Mouse (Mus musculus) midbrain, embryonic 13.5 days (tissue): Measurements from ENCODE around the gene Ttll12. TPM values are rescaled to one million over a fixed set of nuclear protein-coding genes. Genes with fewer than 3 reads are reported as not detected.

Experiments used
- ATAC-seq: fragments of 200-750 bp; cut with Nextera tagmentation; 2 replicates; pipeline ENCODE4 v1.8.0; 2017; ENCODE audit warnings: mild to moderate bottlenecking, moderate TSS enrichment, moderate library complexity
- H3K27ac ChIP-seq: fragments of 300-500 bp; sonication (generic); 2 replicates; pipeline ENCODE4 v1.5.1; 2015; ENCODE audit warnings: inconsistent platforms, mild to moderate bottlenecking, moderate library complexity
- H3K27me3 ChIP-seq: fragments of 300-500 bp; sonication (generic); 2 replicates; pipeline ENCODE4 v1.6.1; 2015; ENCODE audit warnings: mild to moderate bottlenecking, inconsistent platforms
- H3K36me3 ChIP-seq: fragments of 300-500 bp; sonication (generic); 2 replicates; pipeline ENCODE4 v1.6.1; 2015; ENCODE audit warnings: mild to moderate bottlenecking, inconsistent platforms
- H3K4me1 ChIP-seq: fragments of 300-500 bp; sonication (generic); replicated peaks from 2 replicates; pipeline ENCODE4 v1.6.1; 2015; ENCODE audit warnings: inconsistent platforms
- H3K4me2 ChIP-seq: fragments of 300-500 bp; sonication (generic); replicated peaks from 2 replicates; pipeline ENCODE4 v1.6.1; 2015; ENCODE audit warnings: moderate library complexity, mild to moderate bottlenecking, inconsistent platforms
- H3K4me3 ChIP-seq: fragments of 300-500 bp; sonication (generic); replicated peaks from 2 replicates; pipeline ENCODE4 v1.5.1; 2015; ENCODE audit warnings: mild to moderate bottlenecking, inconsistent platforms
- H3K9ac ChIP-seq: fragments of 300-500 bp; sonication (generic); replicated peaks from 2 replicates; pipeline ENCODE4 v1.6.1; 2015; ENCODE audit warnings: mild to moderate bottlenecking, inconsistent platforms
- H3K9me3 ChIP-seq: fragments of 300-500 bp; sonication (generic); 2 replicates; pipeline ENCODE4 v1.6.1; 2016; ENCODE audit warnings: mild to moderate bottlenecking, inconsistent platforms
- WGBS: fragments of 180-500 bp; shearing (Covaris S2); methylation state at CpG from one replicate; pipeline ENCODE4 v1.1.7; 2015; 5-methylcytosine and 5-hydroxymethylcytosine counted together
- polyA plus RNA-seq: library from polyadenylated mRNA; unstranded; fragments of >200 nt; fragmentation: Nextera tagmentation; extraction: Ambion mirVana; gene quantifications from 2 replicates; pipeline ENCODE4 v1.2.1, GENCODE M21; 2015

Ttll12 gene
- polyA plus RNA-seq, 1 experiment from 2014 or later = 47.7 TPM

- Histone ChIP-seq H3K27ac (peak overlapping the region; percentile 92), H3K27me3 (no peaks in the 10 kb centered on the region), H3K4me2 (peak overlapping the region; percentile 83), H3K4me3 (peak overlapping the region; percentile 86), H3K9ac (peak overlapping the region; percentile 96), H3K36me3 (peaks cover 22% of the 10 kb centered on the region), H3K4me1 (peaks cover 13% of the 10 kb centered on the region), H3K9me3 (no peaks in the 10 kb centered on the region)
- ATAC-seq = peak; percentile 91
- WGBS = 1% methylated on average over 64 of the region's 74 CpGs
Measured at GRCm38 (mm10) chr15:83555161-83555974, 39.6 kb downstream of the Ttll12 start.

GRCm38 (mm10) chr15:83553831-83554230 is 41.1 kb downstream of the Ttll12 start:
- Histone ChIP-seq H3K27me3 (no peaks in the 10 kb centered on the region), H3K4me2 (no peak overlapping the region), H3K9ac (no peak overlapping the region), H3K4me3 (no peak overlapping the region), H3K4me1 (peaks cover 13% of the 10 kb centered on the region), H3K27ac (no peak overlapping the region), H3K36me3 (peaks cover 37% of the 10 kb centered on the region), H3K9me3 (no peaks in the 10 kb centered on the region)
- ATAC-seq = no peak

DNA sequence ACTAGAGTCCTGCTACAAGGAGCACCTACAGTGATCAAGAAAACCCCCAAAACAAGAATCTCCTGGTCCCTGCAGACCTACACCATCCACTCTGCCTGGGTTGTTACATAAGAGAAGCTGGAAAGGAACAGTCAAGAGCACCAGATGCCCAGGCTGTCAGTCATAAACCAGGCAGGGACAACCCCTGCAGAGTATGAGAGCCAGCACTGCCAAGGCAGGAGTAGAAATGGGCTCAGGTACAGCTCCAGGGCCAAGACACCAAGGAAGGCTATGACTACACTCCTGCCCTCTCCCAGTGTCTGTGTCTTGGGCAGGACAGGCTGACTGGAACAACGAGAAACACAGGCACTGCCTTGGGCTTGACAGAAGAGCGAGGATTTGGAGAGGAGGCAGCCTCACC is 44.8 kb downstream of the Ttll12 start:
- H3K4me1 ChIP-seq = peaks cover 8% of the 10 kb centered on the region
- H3K4me3 ChIP-seq = no peak overlapping the region
- no peak for ATAC-seq
- H3K9ac ChIP-seq = no peak overlapping the region
- H3K27me3 ChIP-seq = no peaks in the 10 kb centered on the region
- no peaks in the 10 kb centered on the region for H3K9me3 ChIP-seq
- peaks cover 74% of the 10 kb centered on the region for H3K36me3 ChIP-seq
- H3K27ac ChIP-seq = no peak overlapping the region
- 92% methylated on average over 2 of the region's 2 CpGs for WGBS
- H3K4me2 ChIP-seq = no peak overlapping the region

GRCm38 (mm10) chr15:83547144-83547543 is 47.8 kb downstream of the Ttll12 start:
- Histone ChIP-seq H3K27ac (no peak overlapping the region), H3K4me3 (no peak overlapping the region), H3K4me1 (no peaks in the 10 kb centered on the region), H3K36me3 (peaks cover 75% of the 10 kb centered on the region), H3K4me2 (no peak overlapping the region), H3K9ac (no peak overlapping the region), H3K27me3 (no peaks in the 10 kb centered on the region), H3K9me3 (no peaks in the 10 kb centered on the region)
- ATAC-seq = no peak
- WGBS = 93% methylated on average over 8 of the region's 8 CpGs

DNA sequence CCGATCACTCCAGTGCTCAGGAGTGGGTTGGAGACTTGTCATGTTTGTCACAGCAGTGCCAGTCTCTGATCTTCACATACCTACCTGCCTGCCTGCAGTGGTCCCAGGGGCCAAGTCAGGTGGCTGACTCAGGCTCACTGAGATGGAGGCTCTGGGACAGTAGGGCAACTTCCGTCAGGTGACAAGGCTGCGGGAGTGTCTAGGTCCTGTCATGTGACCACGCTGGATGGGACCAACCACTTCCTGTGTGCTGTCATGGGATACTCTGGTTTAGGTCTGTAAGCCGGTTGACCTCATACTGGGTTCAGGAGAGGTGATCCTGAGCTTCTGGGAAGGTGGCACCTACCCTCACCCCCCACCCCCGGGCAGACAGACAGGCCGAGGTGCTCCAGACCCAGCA is 48.9 kb downstream of the Ttll12 start:
- Histone ChIP-seq H3K9ac (no peak overlapping the region), H3K27ac (no peak overlapping the region), H3K9me3 (no peaks in the 10 kb centered on the region), H3K27me3 (no peaks in the 10 kb centered on the region), H3K4me3 (no peak overlapping the region), H3K36me3 (peaks cover 63% of the 10 kb centered on the region), H3K4me2 (no peak overlapping the region), H3K4me1 (no peaks in the 10 kb centered on the region)
- WGBS = 92% methylated on average over 7 of the region's 7 CpGs
- ATAC-seq = no peak

DNA sequence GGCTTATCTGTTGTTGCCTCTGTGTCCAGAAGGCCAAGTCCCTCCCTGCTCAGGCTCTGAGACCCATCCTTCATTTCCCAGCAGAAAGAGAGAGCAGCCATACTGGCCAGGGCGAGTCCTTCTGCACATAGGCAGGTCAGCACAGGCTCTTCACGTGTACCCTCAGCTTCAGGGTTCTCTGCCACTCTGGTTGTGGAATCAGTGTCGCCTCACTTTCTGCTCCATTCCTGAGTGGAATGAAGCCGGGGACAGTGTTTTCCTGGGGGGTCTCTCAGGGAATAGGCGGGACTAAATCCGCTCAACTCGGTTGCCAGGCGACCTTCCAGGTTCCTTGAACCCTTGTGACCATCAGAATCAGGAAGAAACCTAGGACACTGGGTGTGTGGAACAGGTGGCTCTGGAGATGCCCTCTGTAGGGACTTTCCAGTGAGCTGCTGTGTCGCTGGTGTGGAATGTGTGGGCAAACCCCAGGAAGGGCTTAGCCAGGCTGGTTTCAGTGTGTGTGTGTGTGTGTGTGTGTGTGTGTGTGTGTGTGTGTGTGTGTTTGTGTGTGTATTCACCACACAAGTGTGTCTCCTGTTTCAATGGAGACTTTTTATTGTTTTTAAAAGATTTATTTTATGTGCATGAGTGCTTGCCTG is 53.2 kb downstream of the Ttll12 start:
- H3K9me3 ChIP-seq = no peaks in the 10 kb centered on the region
- 85% methylated on average over 9 of the region's 9 CpGs for WGBS
- no peak overlapping the region for H3K4me2 ChIP-seq
- H3K36me3 ChIP-seq = peaks cover 21% of the 10 kb centered on the region
- no peak for ATAC-seq
- no peaks in the 10 kb centered on the region for H3K27me3 ChIP-seq
- no peak overlapping the region for H3K4me3 ChIP-seq
- H3K27ac ChIP-seq = no peak overlapping the region
- no peaks in the 10 kb centered on the region for H3K4me1 ChIP-seq
- H3K9ac ChIP-seq = no peak overlapping the region

DNA sequence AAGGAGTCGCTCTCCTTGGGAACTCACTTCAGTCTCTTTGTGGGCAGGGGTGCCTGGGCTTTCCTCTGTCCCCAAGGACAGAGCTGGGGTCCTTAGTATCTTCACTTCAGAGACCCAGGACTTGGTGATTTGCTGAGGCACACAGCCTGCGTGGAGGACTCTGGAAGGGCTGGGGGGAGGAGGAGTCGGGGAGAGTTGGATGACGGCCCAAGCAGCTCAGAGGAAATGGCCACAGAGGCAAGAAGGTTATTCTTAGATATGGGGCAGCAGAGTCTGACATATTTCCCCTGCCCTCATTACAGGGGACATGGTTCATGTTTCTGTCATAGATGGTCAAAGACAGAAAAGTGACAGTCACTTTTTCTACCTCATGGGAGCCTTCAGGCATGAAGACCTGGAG is 55.1 kb downstream of the Ttll12 start:
- Histone ChIP-seq H3K4me1 (no peaks in the 10 kb centered on the region), H3K27me3 (no peaks in the 10 kb centered on the region), H3K4me3 (no peak overlapping the region), H3K36me3 (0 out of 2 replicates have a peak, but pooled peaks cover 2% of the 10 kb centered on the region), H3K4me2 (no peak overlapping the region), H3K9ac (no peak overlapping the region), H3K9me3 (no peaks in the 10 kb centered on the region), H3K27ac (no peak overlapping the region)
- 84% methylated on average over 4 of the region's 4 CpGs for WGBS
- no peak for ATAC-seq

- no peak for ATAC-seq
- H3K4me3 ChIP-seq = no peak overlapping the region
Measured at GRCm38 (mm10) chr15:83538855-83539254, 56.1 kb downstream of the Ttll12 start.

DNA sequence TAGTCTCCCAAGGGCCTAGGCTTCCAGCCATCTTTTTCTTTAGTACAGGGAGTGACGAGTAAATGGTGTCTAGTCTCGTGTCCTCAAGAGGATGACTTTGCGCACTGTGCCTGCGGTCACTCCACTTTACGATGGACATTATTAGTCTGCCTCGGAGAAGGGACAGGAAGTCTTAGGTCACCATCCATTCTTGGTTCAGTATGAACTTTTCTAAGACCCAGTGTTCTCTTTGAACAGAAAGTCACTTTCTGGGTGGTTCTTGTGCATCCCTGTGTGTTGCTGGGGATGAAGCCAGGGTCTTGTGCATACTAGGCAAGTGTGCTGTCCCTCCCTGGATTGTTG is 59.1 kb downstream of the Ttll12 start:
- ATAC-seq = no peak
- no peak overlapping the region for H3K4me3 ChIP-seq
- H3K4me2 ChIP-seq = no peak overlapping the region
- no peak overlapping the region for H3K27ac ChIP-seq
- H3K9me3 ChIP-seq = no peaks in the 10 kb centered on the region
- H3K9ac ChIP-seq = no peak overlapping the region
- 92% methylated on average over 6 of the region's 6 CpGs for WGBS
- H3K27me3 ChIP-seq = no peaks in the 10 kb centered on the region
- H3K4me1 ChIP-seq = no peaks in the 10 kb centered on the region
- H3K36me3 ChIP-seq = no peaks in the 10 kb centered on the region

More at GRCm38 (mm10) chr15:83538855-83539254, 56.1 kb downstream of the Ttll12 start:
- 96% methylated on average over 2 of the region's 2 CpGs for WGBS
- Histone ChIP-seq H3K9me3 (no peaks in the 10 kb centered on the region), H3K27me3 (no peaks in the 10 kb centered on the region), H3K4me2 (no peak overlapping the region), H3K9ac (no peak overlapping the region), H3K27ac (no peak overlapping the region), H3K4me1 (no peaks in the 10 kb centered on the region), H3K36me3 (no peaks in the 10 kb centered on the region)

GRCm38 (mm10) chr15:83534960-83535889 is 59.7 kb downstream of the Ttll12 start:
- Histone ChIP-seq H3K27ac (no peak overlapping the region), H3K4me3 (no peak overlapping the region), H3K4me1 (no peaks in the 10 kb centered on the region), H3K27me3 (no peaks in the 10 kb centered on the region), H3K36me3 (no peaks in the 10 kb centered on the region), H3K9ac (no peak overlapping the region), H3K4me2 (no peak overlapping the region), H3K9me3 (no peaks in the 10 kb centered on the region)
- 88% methylated on average over 17 of the region's 17 CpGs for WGBS
- ATAC-seq = no peak

- no peak overlapping the region for H3K9ac ChIP-seq
- no peaks in the 10 kb centered on the region for H3K36me3 ChIP-seq
- no peak overlapping the region for H3K4me2 ChIP-seq
- 88% methylated on average over 7 of the region's 7 CpGs for WGBS
- H3K27me3 ChIP-seq = peaks cover 17% of the 10 kb centered on the region
- no peak overlapping the region for H3K4me3 ChIP-seq
- H3K27ac ChIP-seq = no peak overlapping the region
- H3K9me3 ChIP-seq = no peaks in the 10 kb centered on the region
- ATAC-seq = no peak
- H3K4me1 ChIP-seq = peaks cover under 1% of the 10 kb centered on the region; the same call in 1 of the 2 replicates
Measured at GRCm38 (mm10) chr15:83532606-83533005, 62.4 kb downstream of the Ttll12 start.

DNA sequence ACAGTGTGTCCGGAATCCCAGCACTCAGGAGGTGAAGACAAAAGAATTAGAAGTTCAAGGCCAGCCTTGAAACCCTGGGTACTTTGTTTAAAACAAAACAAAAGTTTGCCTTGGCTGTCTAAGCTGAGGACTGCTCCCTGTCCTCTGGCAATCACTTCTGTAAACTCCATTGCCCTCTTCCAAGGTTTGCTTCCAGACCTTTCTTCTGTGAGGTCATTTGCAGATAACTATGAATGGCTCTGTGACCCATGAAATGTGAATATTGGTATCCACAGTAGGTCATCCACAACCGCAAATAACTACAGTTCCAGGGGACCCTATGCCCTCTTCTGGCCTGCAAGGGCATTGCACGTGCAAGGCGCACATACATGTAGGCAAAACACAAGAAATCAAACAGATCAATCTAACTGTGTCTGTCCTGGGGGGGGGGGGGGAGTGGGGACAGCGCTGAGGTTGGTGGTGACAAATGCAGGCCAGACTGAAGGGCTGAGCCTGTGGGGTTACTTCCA is 62.9 kb downstream of the Ttll12 start:
- Histone ChIP-seq H3K36me3 (no peaks in the 10 kb centered on the region), H3K9me3 (no peaks in the 10 kb centered on the region), H3K27ac (no peak overlapping the region), H3K9ac (no peak overlapping the region), H3K4me2 (no peak overlapping the region), H3K27me3 (peaks cover 23% of the 10 kb centered on the region), H3K4me3 (no peak overlapping the region), H3K4me1 (peaks cover 6% of the 10 kb centered on the region)
- 83% methylated on average over 5 of the region's 5 CpGs for WGBS
- no peak for ATAC-seq
